ENCODE assay signal across 20 mouse cellular contexts in genomic region chr11:71908616-71909015, GRCm38 (mm10).
DNase-seq lines count a peak whose midpoint lies in the region; ATAC-seq and TF ChIP-seq lines count a peak whose summit lies in the region.
"Had no signal": no experiment of that assay in that cellular context is flagged by ENCODE, and none has a peak within 500 bp of the region (broad histone marks: within the 10 kb centered on the region; RNA-seq: fewer than 3 reads in every experiment).

No protein-coding gene starts in this region.

- in situ Hi-C loops in ES-E14 (cut with MboI; ENCODE audit: low sequenced_read_pairs in 2 of 2, unreplicated experiment in 2 of 2), result no loop called here

- H3K36me3 ChIP-seq in kidney, postnatal 0 days (ENCODE audit: insufficient read depth, low read length), result no peaks in the 10 kb centered on the region
- no peaks in the 10 kb centered on the region for H3K36me3 ChIP-seq in ES-E14 (ENCODE audit: control insufficient read depth, insufficient read depth, low read length, poor library complexity, severe bottlenecking)
- H3K36me3 ChIP-seq: embryonic facial prominence, embryonic 15.5 days; forebrain, embryonic 12.5 days; heart, embryonic 15.5 days; hindbrain, embryonic 12.5 days; intestine, embryonic 15.5 days; midbrain, embryonic 15.5 days had no signal

- TF ChIP-seq CTCF in kidney, postnatal 0 days (IDR thresholded peaks at IDR 0.05; ENCODE audit: low read depth), result no peak

- H3K9ac ChIP-seq in kidney, postnatal 0 days (ENCODE audit: low read depth, low read length), result no peak overlapping the region
- no peak overlapping the region for H3K9ac ChIP-seq in ES-E14 (ENCODE audit: insufficient read depth, low read depth, low read length, poor library complexity, severe bottlenecking)
- H3K9ac ChIP-seq: embryonic facial prominence, embryonic 15.5 days; forebrain, embryonic 12.5 days; heart, embryonic 15.5 days; hindbrain, embryonic 12.5 days; intestine, embryonic 15.5 days; midbrain, embryonic 15.5 days had no signal

- H3K9me3 ChIP-seq in kidney, postnatal 0 days (replicated peaks; ENCODE audit: low read length), result no peaks in the 10 kb centered on the region
- H3K9me3 ChIP-seq in ES-E14 (ENCODE audit: control insufficient read depth, insufficient read depth, low read depth, low read length), result no peaks in the 10 kb centered on the region
- H3K9me3 ChIP-seq: embryonic facial prominence, embryonic 15.5 days; forebrain, embryonic 12.5 days; heart, embryonic 15.5 days; hindbrain, embryonic 12.5 days; intestine, embryonic 15.5 days; midbrain, embryonic 15.5 days had no signal

- H3K27ac ChIP-seq in kidney, postnatal 0 days, result no peak overlapping the region
- no peak overlapping the region for H3K27ac ChIP-seq in ES-E14 (ENCODE audit: insufficient read depth, low read depth, low read length, poor library complexity, severe bottlenecking)
- H3K27ac ChIP-seq: embryonic facial prominence, embryonic 15.5 days; forebrain, embryonic 12.5 days; gastrocnemius, adult 2 months; heart, embryonic 15.5 days; hindbrain, embryonic 12.5 days; intestine, embryonic 15.5 days; midbrain, embryonic 15.5 days had no signal

- WGBS in kidney, postnatal 0 days, result 36% methylated on average over 7 of the region's 7 CpGs

- no peaks in the 10 kb centered on the region for H3K4me1 ChIP-seq in kidney, postnatal 0 days (replicated peaks; ENCODE audit: insufficient read depth, low read length)
- no peaks in the 10 kb centered on the region for H3K4me1 ChIP-seq in ES-E14 (ENCODE audit: control insufficient read depth in 2 of 2, insufficient read depth in 2 of 2, low read length in 2 of 2, poor library complexity in 1 of 2)
- H3K4me1 ChIP-seq: embryonic facial prominence, embryonic 15.5 days; forebrain, embryonic 12.5 days; heart, embryonic 15.5 days; hindbrain, embryonic 12.5 days; intestine, embryonic 15.5 days; midbrain, embryonic 15.5 days had no signal

- peak; percentile 14 for DNase-seq in kidney, postnatal 0 days (ENCODE audit: low spot score)
- no peak for DNase-seq in kidney, adult 18-20 months
- DNase-seq in ES-E14 (ENCODE audit: low read depth, low spot score), result peak; percentile 9
- DNase-seq in ZHBTc4 (ENCODE audit: low read depth, low spot score), result peak; percentile 32
- peak; percentile 42 for DNase-seq in forelimb bud, embryonic 11.5 days (ENCODE audit: low read depth, low spot score)
- no peak for DNase-seq in frontal cortex, postnatal 10 days (ENCODE audit: low spot score in 2 of 2)
- DNase-seq: cerebellum, postnatal 10 days; gastrocnemius, adult 2 months; heart, adult 18-20 months; kidney, postnatal 10 days; layer of hippocampus, adult 9-11 months; right cerebral cortex, postnatal 4 days had no signal

- H3K4me3 ChIP-seq in kidney, postnatal 0 days (replicated peaks; ENCODE audit: low read depth, low read length), result no peak overlapping the region
- H3K4me3 ChIP-seq in ES-E14 (ENCODE audit: insufficient read depth in 1 of 2, low read depth in 1 of 2, low read length in 2 of 2, poor library complexity in 1 of 2, severe bottlenecking in 1 of 2), result no peak overlapping the region
- H3K4me3 ChIP-seq: embryonic facial prominence, embryonic 15.5 days; forebrain, embryonic 12.5 days; gastrocnemius, adult 2 months; heart, embryonic 15.5 days; hindbrain, embryonic 12.5 days; intestine, embryonic 15.5 days; midbrain, embryonic 15.5 days had no signal

- no peaks in the 10 kb centered on the region for H3K27me3 ChIP-seq in kidney, postnatal 0 days (ENCODE audit: insufficient read depth, low read length)
- H3K27me3 ChIP-seq: embryonic facial prominence, embryonic 15.5 days; forebrain, embryonic 12.5 days; heart, embryonic 15.5 days; hindbrain, embryonic 12.5 days; intestine, embryonic 15.5 days; midbrain, embryonic 15.5 days had no signal

- H3K4me2 ChIP-seq in kidney, postnatal 0 days (ENCODE audit: low read length), result no peak overlapping the region
- H3K4me2 ChIP-seq: embryonic facial prominence, embryonic 15.5 days; forebrain, embryonic 12.5 days; heart, embryonic 15.5 days; hindbrain, embryonic 12.5 days; intestine, embryonic 15.5 days; liver, embryonic 11.5 days; midbrain, embryonic 15.5 days had no signal

- ATAC-seq in kidney, postnatal 0 days (replicated peaks; ENCODE audit: low FRiP score, low read depth), result no peak
- ATAC-seq in erythroblast, adult 5-6 weeks (replicated peaks; ENCODE audit: low FRiP score, poor library complexity, severe bottlenecking), result no peak
- ATAC-seq: intestine, embryonic 15.5 days; midbrain, embryonic 15.5 days had no signal

TF ChIP-seq in ES-E14, 5 proteins besides CTCF, POLR2A, EP300 and RAD21:
- TF ChIP-seq ZNF384 (IDR thresholded peaks at IDR 0.05; ENCODE audit: low read depth, low read length) (no peak), CHD2 (IDR thresholded peaks at IDR 0.05; ENCODE audit: low read depth, low read length) (no peak), ZC3H11A (IDR thresholded peaks at IDR 0.05; ENCODE audit: borderline replicate concordance, low read depth, low read length) (no peak), HCFC1 (IDR thresholded peaks at IDR 0.05; ENCODE audit: borderline replicate concordance, insufficient read depth, low read length) (no peak), MAFK (IDR thresholded peaks at IDR 0.05; ENCODE audit: insufficient read depth, low read depth, low read length) (no peak)

Comparison
In these comparisons a context has a peak if more than half of its experiments do, and no peak if none do; other contexts are left out.
1. DNase-seq: peak in kidney, postnatal 0 days (single experiment), ES-E14 (single experiment), ZHBTc4 (single experiment) and forelimb bud, embryonic 11.5 days (single experiment); none in kidney, adult 18-20 months (single experiment) and frontal cortex, postnatal 10 days (0 of 2).